Mouse (Mus musculus): ENCODE data around the gene Sdad1. TPM values are rescaled to one million over a fixed set of nuclear protein-coding genes. Genes with fewer than 3 reads are reported as not detected.

Gene Sdad1
- total and polyA plus RNA-seq, 3 experiments, result 43.6 to 72.9 (median 63.7) TPM

DNA sequence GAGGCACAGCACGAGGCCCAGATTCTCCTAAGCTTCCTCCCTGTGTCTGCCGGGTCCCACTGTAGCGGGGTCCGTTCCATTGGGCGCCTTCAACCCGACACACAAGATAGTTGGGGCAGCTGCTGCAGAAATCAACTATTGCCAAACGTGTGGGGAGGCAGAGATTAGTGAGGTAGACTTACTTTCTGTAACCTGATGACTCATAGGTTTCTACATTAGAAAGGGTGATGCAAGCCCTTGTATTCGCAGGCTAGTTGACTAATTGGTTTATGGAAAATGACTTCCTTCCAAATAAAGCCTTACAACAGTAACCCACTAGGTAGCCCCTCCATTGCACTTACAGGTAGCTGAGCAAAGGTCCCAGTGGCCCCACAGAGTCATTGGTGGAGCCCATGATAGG lies 47.6 kb downstream of the Sdad1 start:
- Histone ChIP-seq H3K79me2 (replicated peaks; ENCODE audit: control insufficient read depth, extremely low read depth, insufficient read depth, poor library complexity, severe bottlenecking) (no peaks in the 10 kb centered on the region), H3K36me3 (replicated peaks in 1 of 2; ENCODE audit: control insufficient read depth in 1 of 2, insufficient read depth in 1 of 2, low read length in 1 of 2) (peaks cover 22 to 64% of the 10 kb centered on the region in 2 experiments), H3K9ac (ENCODE audit: insufficient read depth, low read depth) (no peak overlapping the region), H3K27me3 (replicated peaks) (no peaks in the 10 kb centered on the region), H3K4me1 (ENCODE audit: control insufficient read depth in 1 of 2, insufficient read depth in 2 of 2) (peaks cover 5 to 6% of the 10 kb centered on the region in 2 experiments; a peak in 3 of 4 replicates), H3K4me2 (ENCODE audit: insufficient read depth, low read depth, poor library complexity, severe bottlenecking) (no peak overlapping the region), H3K27ac (ENCODE audit: insufficient read depth, low read depth) (no peak overlapping the region), H3K4me3 (replicated peaks in 1 of 3; ENCODE audit: low read depth in 2 of 3, low read length in 2 of 3, poor library complexity in 1 of 3) (no peak overlapping the region), H3K9me3 (replicated peaks; ENCODE audit: low read length) (no peaks in the 10 kb centered on the region)
- in situ Hi-C loops (cut with MboI; ENCODE audit: low pct_ligation_motif_present, low pct_unique_long_range_greater_than_20kb, low sequenced_read_pairs), result no loop called here
- dilution Hi-C loops (cut with MboI; ENCODE audit: extremely low pct_ligation_motif_present, extremely low pct_unique_long_range_greater_than_20kb, low sequenced_read_pairs), result no loop called here
- DNase-seq (ENCODE audit: extremely low read depth), result no peak
- no peak for TF ChIP-seq ZKSCAN1 (IDR thresholded peaks at IDR 0.05; ENCODE audit: borderline replicate concordance, low read depth, low read length)
- no peak for TF ChIP-seq E2F4 (IDR thresholded peaks at IDR 0.05; ENCODE audit: insufficient replicate concordance, low read depth, low read length)
- no peak for TF ChIP-seq POLR2A (IDR thresholded peaks at IDR 0.05; ENCODE audit: low read depth, low read length)
- no peak for TF ChIP-seq MEF2A (IDR thresholded peaks at IDR 0.05; ENCODE audit: borderline replicate concordance, low read depth, low read length)
- no peak for TF ChIP-seq CHD1 (IDR thresholded peaks at IDR 0.05; ENCODE audit: low read depth, low read length)
- no peak for TF ChIP-seq UBTF (IDR thresholded peaks at IDR 0.05; ENCODE audit: low read depth, low read length)
- TF ChIP-seq USF2 (conservative IDR thresholded peaks at IDR 0.05; ENCODE audit: low read depth, low read length), result no peak

DNA sequence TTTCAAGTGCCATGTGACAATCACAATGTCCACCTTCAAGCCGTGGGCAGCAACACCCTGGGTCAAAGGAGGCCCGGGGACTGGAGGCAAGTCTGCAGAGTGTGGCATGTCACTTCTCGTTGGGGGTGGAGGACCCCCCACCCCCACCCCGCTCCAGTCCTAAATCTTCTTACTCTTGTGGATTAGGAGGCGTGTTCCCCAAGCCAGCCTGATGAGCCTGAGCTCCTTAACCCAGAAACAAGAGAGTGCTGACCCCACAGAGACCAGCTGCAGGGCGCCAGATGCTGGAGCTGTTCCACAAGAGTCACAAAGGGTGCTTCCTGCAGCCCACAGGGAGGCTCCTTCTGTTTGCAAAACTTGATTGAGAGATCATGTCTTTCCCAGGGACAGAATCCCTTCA lies 54.1 kb downstream of the Sdad1 start, which contains the start of gene Ppef2:
Gene Ppef2, minus strand, starts transcription at position 61 of the 400 bp plus-strand sequence.
- in situ Hi-C loops (cut with MboI; ENCODE audit: low pct_ligation_motif_present, low pct_unique_long_range_greater_than_20kb, low sequenced_read_pairs) (no loop called here), dilution Hi-C loops (cut with MboI; ENCODE audit: extremely low pct_ligation_motif_present, extremely low pct_unique_long_range_greater_than_20kb, low sequenced_read_pairs) (no loop called here)
- Histone ChIP-seq H3K4me3 (replicated peaks in 1 of 3; ENCODE audit: low read depth in 2 of 3, low read length in 2 of 3, poor library complexity in 1 of 3) (no peak within 1 kb of the TSS), H3K9me3 (replicated peaks; ENCODE audit: low read length) (no peaks in the 10 kb centered on the region), H3K4me2 (ENCODE audit: insufficient read depth, low read depth, poor library complexity, severe bottlenecking) (no peak within 1 kb of the TSS), H3K27me3 (replicated peaks) (no peaks in the 10 kb centered on the region), H3K27ac (ENCODE audit: insufficient read depth, low read depth) (no peak within 1 kb of the TSS), H3K9ac (ENCODE audit: insufficient read depth, low read depth) (no peak within 1 kb of the TSS), H3K36me3 (replicated peaks in 1 of 2; ENCODE audit: control insufficient read depth in 1 of 2, insufficient read depth in 1 of 2, low read length in 1 of 2) (peaks cover 4 to 26% of the 10 kb centered on the region in 2 experiments), H3K4me1 (ENCODE audit: control insufficient read depth in 1 of 2, insufficient read depth in 2 of 2) (no peaks in the 10 kb centered on the region), H3K79me2 (replicated peaks; ENCODE audit: control insufficient read depth, extremely low read depth, insufficient read depth, poor library complexity, severe bottlenecking) (no peaks in the 10 kb centered on the region)
- no peak for DNase-seq (ENCODE audit: extremely low read depth)
- TF ChIP-seq SIN3A (IDR thresholded peaks at IDR 0.05; ENCODE audit: low read length), result no peak
- TF ChIP-seq RAD21 (IDR thresholded peaks at IDR 0.05; ENCODE audit: low read depth, low read length), result no peak

DNA sequence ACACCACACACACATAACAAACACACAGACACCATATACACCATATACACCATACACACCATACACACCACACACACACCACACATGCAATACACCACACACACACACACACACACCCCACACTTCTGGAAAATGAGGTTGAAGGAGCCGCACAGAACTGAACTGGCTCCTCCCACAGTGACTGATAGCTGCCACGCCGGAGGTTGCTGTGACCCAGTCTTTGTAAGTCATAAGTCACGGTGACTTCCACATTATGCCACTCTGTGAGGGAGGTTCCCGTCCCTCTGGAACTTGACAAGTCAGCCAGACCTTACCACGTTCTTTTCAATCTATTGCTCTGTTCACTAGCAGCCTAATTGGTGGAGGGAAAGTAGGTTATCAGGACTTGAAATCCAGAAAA lies 55.8 kb downstream of the Sdad1 start:
- H3K79me2 ChIP-seq (replicated peaks; ENCODE audit: control insufficient read depth, extremely low read depth, insufficient read depth, poor library complexity, severe bottlenecking), result no peaks in the 10 kb centered on the region
- H3K4me1 ChIP-seq (ENCODE audit: control insufficient read depth in 1 of 2, insufficient read depth in 2 of 2), result no peaks in the 10 kb centered on the region
- H3K9me3 ChIP-seq (replicated peaks; ENCODE audit: low read length), result no peaks in the 10 kb centered on the region
- peaks cover 4 to 16% of the 10 kb centered on the region in 2 experiments for H3K36me3 ChIP-seq (replicated peaks in 1 of 2; ENCODE audit: control insufficient read depth in 1 of 2, insufficient read depth in 1 of 2, low read length in 1 of 2)
- dilution Hi-C loops (cut with MboI; ENCODE audit: extremely low pct_ligation_motif_present, extremely low pct_unique_long_range_greater_than_20kb, low sequenced_read_pairs), result no loop called here
- H3K9ac ChIP-seq (ENCODE audit: insufficient read depth, low read depth), result no peak overlapping the region
- no peaks in the 10 kb centered on the region for H3K27me3 ChIP-seq (replicated peaks)
- no peak overlapping the region for H3K4me3 ChIP-seq (replicated peaks in 1 of 3; ENCODE audit: low read depth in 2 of 3, low read length in 2 of 3, poor library complexity in 1 of 3)
- DNase-seq (ENCODE audit: extremely low read depth), result no peak
- no peak overlapping the region for H3K4me2 ChIP-seq (ENCODE audit: insufficient read depth, low read depth, poor library complexity, severe bottlenecking)
- no peak overlapping the region for H3K27ac ChIP-seq (ENCODE audit: insufficient read depth, low read depth)
- TF ChIP-seq MYC (IDR thresholded peaks at IDR 0.05; ENCODE audit: low read depth, low read length) (no peak), MAFK (IDR thresholded peaks at IDR 0.05; ENCODE audit: insufficient replicate concordance, low read length) (no peak), CHD2 (IDR thresholded peaks at IDR 0.05; ENCODE audit: low read length) (no peak), SMC3 (IDR thresholded peaks at IDR 0.05; ENCODE audit: low read depth, low read length) (no peak), POLR2AphosphoS2 (IDR thresholded peaks at IDR 0.05; ENCODE audit: low read depth, low read length) (no peak), E2F4 (IDR thresholded peaks at IDR 0.05; ENCODE audit: insufficient replicate concordance, low read depth, low read length) (no peak), SIN3A (IDR thresholded peaks at IDR 0.05; ENCODE audit: low read length) (no peak), KAT2A (IDR thresholded peaks at IDR 0.05; ENCODE audit: insufficient replicate concordance, low read length) (no peak), EP300 (IDR thresholded peaks at IDR 0.05; ENCODE audit: low read length) (no peak), MEF2A (IDR thresholded peaks at IDR 0.05; ENCODE audit: borderline replicate concordance, low read depth, low read length) (no peak), NRF1 (IDR thresholded peaks at IDR 0.05; ENCODE audit: low read depth, low read length) (no peak), USF2 (conservative IDR thresholded peaks at IDR 0.05; ENCODE audit: low read depth, low read length) (no peak), BHLHE40 (IDR thresholded peaks at IDR 0.05; ENCODE audit: low read depth, low read length) (no peak), HCFC1 (IDR thresholded peaks at IDR 0.05; ENCODE audit: low read depth, low read length) (no peak), ZMIZ1 (IDR thresholded peaks at IDR 0.05; ENCODE audit: low read depth, low read length) (no peak), ZKSCAN1 (IDR thresholded peaks at IDR 0.05; ENCODE audit: borderline replicate concordance, low read depth, low read length) (no peak), POLR2A (IDR thresholded peaks at IDR 0.05; ENCODE audit: low read depth, low read length) (no peak), UBTF (IDR thresholded peaks at IDR 0.05; ENCODE audit: low read depth, low read length) (no peak), MAZ (IDR thresholded peaks at IDR 0.05; ENCODE audit: low read depth, low read length) (no peak)
- in situ Hi-C loops (cut with MboI; ENCODE audit: low pct_ligation_motif_present, low pct_unique_long_range_greater_than_20kb, low sequenced_read_pairs), result no loop called here

All from CH12.LX (cell line).